Comparison of ENCODE assay signal across 8 mouse cellular contexts in genomic region chr6:18848702-18849061, GRCm38 (mm10). TPM values are rescaled to one million over a fixed set of nuclear protein-coding genes. Genes with fewer than 3 reads are reported as not detected.
A peak's percentile ranks its signal among the peaks of the same experiment; 100 is the strongest.
DNase-seq lines count a peak whose midpoint lies in the region; ATAC-seq and TF ChIP-seq lines count a peak whose summit lies in the region.

No protein-coding gene starts in this region.

- under 1% methylated on average over 28 of the region's 28 CpGs for WGBS in forebrain, embryonic 12.5 days
- under 1% methylated on average over 28 of the region's 28 CpGs for WGBS in liver, embryonic 14.5 days (ENCODE audit: insufficient replicate concordance)

- H3K4me3 ChIP-seq in C2C12 (ENCODE audit: insufficient read depth, poor library complexity, severe bottlenecking), result peak overlapping the region; percentile 81
- peak overlapping the region; percentile 70 for H3K4me3 ChIP-seq in forebrain, embryonic 12.5 days (replicated peaks)
- H3K4me3 ChIP-seq in liver, embryonic 14.5 days (ENCODE audit: insufficient read depth in 1 of 2, low read depth in 2 of 2, low read length in 2 of 2), result peak overlapping the region; percentile 80 to 92

- TF ChIP-seq EP300 in liver, embryonic 14.5 days (IDR thresholded peaks at IDR 0.05; ENCODE audit: low read depth), result no peak

- H3K4me2 ChIP-seq in forebrain, embryonic 12.5 days, result peak overlapping the region; percentile 68
- peak overlapping the region; percentile 75 for H3K4me2 ChIP-seq in liver, embryonic 14.5 days (ENCODE audit: low read depth)

- peaks cover 33% of the 10 kb centered on the region for H3K79me3 ChIP-seq in C2C12 (ENCODE audit: low read depth)

- DNase-seq in embryo, embryonic 10 days (ENCODE audit: low spot score), result peak; percentile 45
- DNase-seq in embryo, embryonic 11 days, result no peak
- no peak for DNase-seq in liver, embryonic 14.5 days (ENCODE audit: low read depth in 3 of 3, low spot score in 3 of 3)
- no peak for DNase-seq in ovary, adult 18-20 months (ENCODE audit: low spot score)
- no peak for DNase-seq in gastrocnemius, adult 8-10 months (ENCODE audit: low spot score in 2 of 2)

- no peak for TF ChIP-seq CTCF in C2C12 (IDR thresholded peaks at IDR 0.05; ENCODE audit: control insufficient read depth, insufficient read depth, insufficient read length)
- TF ChIP-seq CTCF in liver, embryonic 14.5 days (IDR thresholded peaks at IDR 0.05; ENCODE audit: low read depth), result no peak

- peak overlapping the region; percentile 95 for H3K27ac ChIP-seq in forebrain, embryonic 12.5 days
- H3K27ac ChIP-seq in liver, embryonic 14.5 days, result peak overlapping the region; percentile 46

- no peaks in the 10 kb centered on the region for H3K27me3 ChIP-seq in C2C12 (ENCODE audit: control insufficient read depth, insufficient read depth, insufficient read length)
- H3K27me3 ChIP-seq in forebrain, embryonic 12.5 days, result no peaks in the 10 kb centered on the region
- H3K27me3 ChIP-seq in liver, embryonic 14.5 days (ENCODE audit: control insufficient read depth, insufficient read depth, low read length), result no peaks in the 10 kb centered on the region

- no peaks in the 10 kb centered on the region for H3K9me3 ChIP-seq in forebrain, embryonic 12.5 days
- no peaks in the 10 kb centered on the region for H3K9me3 ChIP-seq in liver, embryonic 14.5 days (ENCODE audit: control insufficient read depth, low read length)

- H3K79me2 ChIP-seq in C2C12 (ENCODE audit: control insufficient read depth, insufficient read depth), result peaks cover 42% of the 10 kb centered on the region

- H3ac ChIP-seq in C2C12 (ENCODE audit: control insufficient read depth, insufficient read length, low read depth), result peak overlapping the region; percentile 90

- peak overlapping the region; percentile 90 for H3K9ac ChIP-seq in forebrain, embryonic 12.5 days
- H3K9ac ChIP-seq in liver, embryonic 14.5 days (replicated peaks), result peak overlapping the region; percentile 93

- peaks cover 37% of the 10 kb centered on the region for H3K36me3 ChIP-seq in C2C12 (ENCODE audit: control insufficient read depth, insufficient read depth)
- peaks cover 25% of the 10 kb centered on the region for H3K36me3 ChIP-seq in forebrain, embryonic 12.5 days (replicated peaks)
- H3K36me3 ChIP-seq in liver, embryonic 14.5 days (replicated peaks; ENCODE audit: control insufficient read depth, insufficient read depth, low read depth), result peaks cover 2% of the 10 kb centered on the region; the same call in 1 of the 2 replicates

- peaks cover 18% of the 10 kb centered on the region for H3K4me1 ChIP-seq in forebrain, embryonic 12.5 days
- H3K4me1 ChIP-seq in liver, embryonic 14.5 days (replicated peaks; ENCODE audit: control insufficient read depth in 2 of 2, insufficient read depth in 2 of 2, low read length in 1 of 2), result peaks cover 5 to 6% of the 10 kb centered on the region in 2 experiments; a peak in 3 of 4 replicates

- peak; percentile 83; the same call in 1 of the 2 replicates for ATAC-seq in forebrain, embryonic 12.5 days (ENCODE audit: low FRiP score)
- peak; percentile 50; the same call in 1 of the 2 replicates for ATAC-seq in liver, embryonic 14.5 days (ENCODE audit: insufficient read depth)
- no peak for ATAC-seq in granulocyte monocyte progenitor cell, adult 5-6 weeks (replicated peaks; ENCODE audit: poor library complexity, severe bottlenecking)

TF ChIP-seq in C2C12, 6 proteins besides CTCF, POLR2A, EP300 and RAD21:
- TF ChIP-seq MAX (IDR thresholded peaks at IDR 0.05), result peak; percentile 3
- no peak for TF ChIP-seq CEBPB (IDR thresholded peaks at IDR 0.05; ENCODE audit: low read depth)

RNA-seq across cellular contexts. Expression of gene Lsm8, which starts 0.3 kb away (rescaled TPM):
- polyA plus RNA-seq in C2C12 (2012; fragmentation: generic; extraction: Trizol), result 87.2 TPM
- 230 and 232 TPM in 2 replicates for polyA plus RNA-seq in forebrain, embryonic 12.5 days (2016; fragmentation: Nextera tagmentation; extraction: Ambion mirVana)
- polyA plus RNA-seq in liver, embryonic 14.5 days (2012; rRNA removed), result 44.7 and 49.5 TPM in 2 replicates
- polyA plus RNA-seq in liver, embryonic 14.5 days (2014; fragmentation: Nextera tagmentation; extraction: Ambion mirVana), result 89.3 and 89.7 TPM in 2 replicates
- 138 and 166 TPM in 2 replicates for total RNA-seq in granulocyte monocyte progenitor cell, adult 5-6 weeks (2014; fragmentation: Nextera tagmentation)
- total RNA-seq in granulocyte monocyte progenitor cell, adult 5-6 weeks (2017), result 88.1 and 109 TPM in 2 replicates
- total RNA-seq in gastrocnemius, adult 8-10 months (2022), result 10 to 100 TPM in 3 of 4 experiments, 1 to 10 TPM in 1; 7.6 to 12.3 (median 10.8) TPM

RNA-seq across cellular contexts. Expression of gene Ankrd7, which starts 17.4 kb away (rescaled TPM):
- not detected for polyA plus RNA-seq in C2C12 (2012; fragmentation: generic; extraction: Trizol)
- 0.27 and 0.35 TPM in 2 replicates for polyA plus RNA-seq in forebrain, embryonic 12.5 days (2016; fragmentation: Nextera tagmentation; extraction: Ambion mirVana)
- 0.02 TPM in 1 of 2 replicates, not detected in the other for polyA plus RNA-seq in liver, embryonic 14.5 days (2012; rRNA removed)
- polyA plus RNA-seq in liver, embryonic 14.5 days (2014; fragmentation: Nextera tagmentation; extraction: Ambion mirVana), result 0.11 TPM in 1 of 2 replicates, not detected in the other
- total RNA-seq in granulocyte monocyte progenitor cell, adult 5-6 weeks (2014; fragmentation: Nextera tagmentation), result not detected in 2 replicates
- not detected in 2 replicates for total RNA-seq in granulocyte monocyte progenitor cell, adult 5-6 weeks (2017)
- not detected for total RNA-seq in gastrocnemius, adult 8-10 months (2022)
